ENCODE assay signal across 8 mouse cellular contexts in genomic region chr17:12880178-12880577, GRCm38 (mm10). TPM values are rescaled to one million over a fixed set of nuclear protein-coding genes. Genes with fewer than 3 reads are reported as not detected.
DNase-seq lines count a peak whose midpoint lies in the region; ATAC-seq and TF ChIP-seq lines count a peak whose summit lies in the region.

No protein-coding gene starts in this region.

- H3K9ac ChIP-seq in hindbrain, embryonic 12.5 days = no peak overlapping the region
- H3K9ac ChIP-seq in lung, postnatal 0 days (replicated peaks; ENCODE audit: low read depth) = no peak overlapping the region

- peak overlapping the region; percentile 36 for H3K4me2 ChIP-seq in hindbrain, embryonic 12.5 days (replicated peaks)
- H3K4me2 ChIP-seq in lung, postnatal 0 days (replicated peaks; ENCODE audit: low read depth, low read length) = peak overlapping the region; percentile 44

- H3K4me1 ChIP-seq in hindbrain, embryonic 12.5 days = no peaks in the 10 kb centered on the region
- no peaks in the 10 kb centered on the region for H3K4me1 ChIP-seq in lung, postnatal 0 days (ENCODE audit: insufficient read depth, low read depth, low read length)

- DNase-seq in Muller cell, postnatal 12 days (ENCODE audit: inconsistent ontology term) = peak; percentile 64
- DNase-seq in cerebellum, adult 9-11 months = peak; percentile 73
- peak; percentile 73 to 86 for DNase-seq in frontal cortex, postnatal 14 days (ENCODE audit: low spot score in 2 of 2)
- peak; percentile 85 to 87 for DNase-seq in layer of hippocampus, postnatal 10 days (ENCODE audit: low spot score in 2 of 2)
- DNase-seq in lung, postnatal 0 days (ENCODE audit: low spot score) = peak; percentile 93
- peak; percentile 74 for DNase-seq in ovary, postnatal 36 days (ENCODE audit: low spot score)
- peak; percentile 86 for DNase-seq in thymus, postnatal 14 days

- H3K27me3 ChIP-seq in hindbrain, embryonic 12.5 days = no peaks in the 10 kb centered on the region
- H3K27me3 ChIP-seq in lung, postnatal 0 days (replicated peaks; ENCODE audit: insufficient read depth, low read length) = no peaks in the 10 kb centered on the region

- no peak overlapping the region for H3K27ac ChIP-seq in hindbrain, embryonic 12.5 days
- no peak overlapping the region for H3K27ac ChIP-seq in lung, postnatal 0 days (ENCODE audit: low read length)

- no peaks in the 10 kb centered on the region for H3K36me3 ChIP-seq in hindbrain, embryonic 12.5 days
- no peaks in the 10 kb centered on the region for H3K36me3 ChIP-seq in lung, postnatal 0 days (ENCODE audit: insufficient read depth, low read length)

- H3K4me3 ChIP-seq in hindbrain, embryonic 12.5 days = no peak overlapping the region
- no peak overlapping the region for H3K4me3 ChIP-seq in lung, postnatal 0 days (ENCODE audit: low read depth, low read length)

- peak; percentile 89 for TF ChIP-seq CTCF in lung, postnatal 0 days (IDR thresholded peaks at IDR 0.05)

- no peak for TF ChIP-seq EP300 in lung, postnatal 0 days (IDR thresholded peaks at IDR 0.05)

- no peak for ATAC-seq in hindbrain, embryonic 12.5 days (ENCODE audit: low FRiP score)
- peak; percentile 85 for ATAC-seq in lung, postnatal 0 days

- 5% methylated on average over 14 of the region's 14 CpGs for WGBS in hindbrain, embryonic 12.5 days
- 3% methylated on average over 14 of the region's 14 CpGs for WGBS in lung, postnatal 0 days

- no peaks in the 10 kb centered on the region for H3K9me3 ChIP-seq in hindbrain, embryonic 12.5 days (replicated peaks)
- no peaks in the 10 kb centered on the region for H3K9me3 ChIP-seq in lung, postnatal 0 days (ENCODE audit: low read length)

RNA-seq across cellular contexts. Expression of gene Mrgprh, which starts 4.3 kb away (rescaled TPM):
- 0.12 TPM in 1 of 2 replicates, not detected in the other for polyA plus RNA-seq in hindbrain, embryonic 12.5 days (2016; fragmentation: Nextera tagmentation; extraction: Ambion mirVana)
- total RNA-seq in layer of hippocampus, postnatal 10 days (2021) = not detected
- polyA plus RNA-seq in lung, postnatal 0 days (2015; fragmentation: Nextera tagmentation; extraction: Ambion mirVana) = not detected in 2 replicates

RNA-seq across cellular contexts. Expression of gene Mas1, which starts 12.2 kb away (rescaled TPM):
- polyA plus RNA-seq in hindbrain, embryonic 12.5 days (2016; fragmentation: Nextera tagmentation; extraction: Ambion mirVana) = 0.27 and 0.41 TPM in 2 replicates
- total RNA-seq in layer of hippocampus, postnatal 10 days (2021) = 10 to 100 TPM; 31.6 to 34.5 TPM
- polyA plus RNA-seq in lung, postnatal 0 days (2015; fragmentation: Nextera tagmentation; extraction: Ambion mirVana) = 0.14 and 0.54 TPM in 2 replicates

RNA-seq across cellular contexts. Expression of gene Pnldc1, which starts 29.9 kb away (rescaled TPM):
- polyA plus RNA-seq in hindbrain, embryonic 12.5 days (2016; fragmentation: Nextera tagmentation; extraction: Ambion mirVana) = 1.5 TPM in 2 replicates
- total RNA-seq in layer of hippocampus, postnatal 10 days (2021) = 1 to 10 TPM; 1.3 to 2.8 TPM
- polyA plus RNA-seq in lung, postnatal 0 days (2015; fragmentation: Nextera tagmentation; extraction: Ambion mirVana) = 0.51 and 0.75 TPM in 2 replicates

RNA-seq across cellular contexts. Expression of gene Tcp1, which starts 35.3 kb away (rescaled TPM):
- 432 and 477 TPM in 2 replicates for polyA plus RNA-seq in hindbrain, embryonic 12.5 days (2016; fragmentation: Nextera tagmentation; extraction: Ambion mirVana)
- total RNA-seq in layer of hippocampus, postnatal 10 days (2021) = 100 to 1,000 TPM; 224 to 239 TPM
- polyA plus RNA-seq in lung, postnatal 0 days (2015; fragmentation: Nextera tagmentation; extraction: Ambion mirVana) = 155 and 174 TPM in 2 replicates

RNA-seq across cellular contexts. Expression of gene Mrpl18, which starts 36.0 kb away (rescaled TPM):
- polyA plus RNA-seq in hindbrain, embryonic 12.5 days (2016; fragmentation: Nextera tagmentation; extraction: Ambion mirVana) = 136 and 148 TPM in 2 replicates
- total RNA-seq in layer of hippocampus, postnatal 10 days (2021) = 10 to 100 TPM; 54.4 to 62.4 TPM
- 70.2 and 72.9 TPM in 2 replicates for polyA plus RNA-seq in lung, postnatal 0 days (2015; fragmentation: Nextera tagmentation; extraction: Ambion mirVana)
